Mouse (Mus musculus) c-Kit-positive CD71-positive TER-119-negative erythroid progenitor cells, embryonic 14.5 days (primary cell): ENCODE measurements at regions not wholly inside any gene's neighbourhood (a gene's known extent, or its start where the extent isn't known, plus 50 kb on each side); places are given as distances from the start of the nearest gene placed in this dataset.
A peak's percentile ranks its signal among the peaks of the same experiment; 100 is the strongest.

Source experiments
- DNase-seq: peaks from one replicate; pipeline ENCODE4 v3.0.0-alpha.2; 2013; ENCODE audit warnings: low read depth

DNA sequence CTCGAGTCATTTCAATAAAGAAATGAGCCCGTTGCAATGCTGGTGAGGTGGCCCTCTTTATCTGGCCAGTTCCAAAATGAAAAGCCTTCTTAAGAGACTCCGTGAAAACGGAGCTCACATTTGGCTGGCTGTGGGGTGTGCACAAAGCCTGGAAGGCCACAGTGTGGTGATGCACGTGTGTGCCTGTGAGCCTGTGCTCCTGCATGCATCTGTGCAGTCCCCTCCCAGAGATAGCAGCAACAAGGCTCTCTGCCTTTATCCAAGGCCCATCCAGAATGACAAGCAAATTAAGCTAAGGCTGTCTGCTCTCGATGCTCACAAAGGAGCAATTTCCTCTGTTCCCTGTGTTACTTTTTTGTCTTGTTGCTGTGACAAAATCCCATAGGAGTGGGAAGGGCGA lies 469.5 kb upstream of the Kif2a start:
- no peak for DNase-seq

DNA sequence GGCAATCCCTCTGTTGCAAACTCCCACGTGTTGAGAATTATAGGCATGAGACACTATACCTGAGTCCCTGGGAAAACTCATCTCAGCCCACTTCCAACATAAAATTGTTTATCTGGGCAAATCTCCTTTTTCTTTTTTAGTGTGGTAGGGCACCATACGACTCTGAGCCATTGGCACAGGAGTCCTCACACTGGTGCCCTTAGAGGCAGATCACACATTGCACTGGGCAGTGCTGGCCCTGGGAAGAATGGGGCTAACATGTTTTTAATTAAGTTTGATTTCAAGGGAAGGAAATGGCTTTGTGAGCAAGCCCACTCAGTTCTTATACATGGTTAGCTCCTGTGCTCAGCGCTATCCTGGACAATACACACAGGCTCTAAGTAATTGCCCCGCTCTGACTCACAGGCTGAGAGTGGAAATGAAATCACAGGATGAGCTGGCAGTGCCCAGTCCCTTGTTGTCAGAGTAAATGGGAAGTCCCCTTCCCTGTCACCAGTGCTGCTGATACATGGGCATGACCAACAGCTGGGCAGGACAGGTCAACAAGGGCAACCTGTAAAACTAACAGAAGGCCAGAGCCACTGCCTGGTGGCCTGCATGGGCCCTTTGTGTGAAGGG lies 463.6 kb upstream of the Kif2a start:
- DNase-seq = no peak

DNA sequence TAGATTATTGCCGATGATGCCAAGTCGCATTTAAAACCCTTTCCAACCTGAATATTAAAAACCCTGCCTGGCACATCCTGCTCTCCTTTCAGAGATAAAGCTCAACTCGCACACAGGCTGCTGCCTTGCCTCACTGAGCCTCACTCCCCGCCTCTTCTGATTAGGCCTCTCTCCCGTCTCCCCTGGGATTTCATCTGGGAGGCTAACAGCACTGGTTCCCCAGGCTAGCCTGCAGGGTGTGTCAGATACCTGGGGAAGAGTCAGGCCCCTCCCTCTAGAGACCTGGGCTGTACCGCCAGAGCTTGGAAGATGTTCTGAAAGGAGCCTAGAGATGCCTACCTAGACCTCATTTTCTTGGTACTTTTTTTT lies 462.7 kb upstream of the Kif2a start:
- no peak for DNase-seq

DNA sequence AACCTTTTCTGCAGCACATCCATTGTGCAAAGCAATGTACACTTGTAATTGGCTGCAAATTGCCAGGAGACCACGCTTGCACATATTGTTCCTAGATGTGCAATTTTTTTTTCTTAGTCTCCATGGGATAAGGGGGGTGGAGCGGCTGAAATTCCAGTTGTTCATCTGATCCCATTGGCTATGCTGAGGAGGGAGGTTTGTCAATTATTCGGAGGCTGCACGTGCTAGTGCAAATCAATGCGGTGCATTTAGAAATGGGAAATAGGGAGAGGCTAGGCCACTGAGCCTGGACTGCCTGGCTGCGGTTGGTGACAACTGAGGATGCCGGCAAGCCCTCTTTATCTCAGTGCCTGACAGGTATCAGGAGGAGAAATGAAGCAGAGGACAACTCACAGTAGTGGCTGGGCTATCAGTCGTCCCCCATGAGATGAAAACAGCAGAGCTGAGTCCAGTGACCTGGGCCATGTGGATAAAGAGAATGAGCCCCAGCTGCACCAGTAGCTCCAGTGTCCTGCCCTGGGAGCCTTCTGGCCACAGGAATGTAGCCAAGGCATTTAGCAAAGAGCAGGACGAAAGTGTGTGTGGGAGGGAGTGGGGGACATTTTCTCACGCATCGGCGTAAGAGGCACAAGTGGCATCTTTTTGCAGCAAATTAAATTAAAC lies 462.2 kb upstream of the Kif2a start:
- DNase-seq = no peak

DNA sequence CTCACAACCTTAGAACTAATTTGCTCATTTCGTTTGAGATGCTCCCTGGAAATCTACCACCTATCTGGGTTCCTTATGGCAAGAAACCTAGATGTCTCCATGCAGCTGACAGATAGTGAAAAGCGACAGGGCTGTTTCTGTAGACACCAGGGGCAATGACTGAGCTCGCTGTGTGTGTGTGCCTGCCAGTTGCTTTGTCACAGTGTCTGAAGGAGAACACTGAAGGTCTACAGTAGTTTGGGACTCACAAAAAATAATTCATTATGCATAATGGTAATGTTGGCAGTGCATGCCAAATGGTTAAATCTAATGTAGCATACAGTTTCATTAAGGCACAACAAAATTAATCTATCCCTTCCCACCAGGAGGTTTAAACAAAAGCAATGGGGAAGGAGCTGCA lies 453.2 kb upstream of the Kif2a start:
- no peak for DNase-seq

DNA sequence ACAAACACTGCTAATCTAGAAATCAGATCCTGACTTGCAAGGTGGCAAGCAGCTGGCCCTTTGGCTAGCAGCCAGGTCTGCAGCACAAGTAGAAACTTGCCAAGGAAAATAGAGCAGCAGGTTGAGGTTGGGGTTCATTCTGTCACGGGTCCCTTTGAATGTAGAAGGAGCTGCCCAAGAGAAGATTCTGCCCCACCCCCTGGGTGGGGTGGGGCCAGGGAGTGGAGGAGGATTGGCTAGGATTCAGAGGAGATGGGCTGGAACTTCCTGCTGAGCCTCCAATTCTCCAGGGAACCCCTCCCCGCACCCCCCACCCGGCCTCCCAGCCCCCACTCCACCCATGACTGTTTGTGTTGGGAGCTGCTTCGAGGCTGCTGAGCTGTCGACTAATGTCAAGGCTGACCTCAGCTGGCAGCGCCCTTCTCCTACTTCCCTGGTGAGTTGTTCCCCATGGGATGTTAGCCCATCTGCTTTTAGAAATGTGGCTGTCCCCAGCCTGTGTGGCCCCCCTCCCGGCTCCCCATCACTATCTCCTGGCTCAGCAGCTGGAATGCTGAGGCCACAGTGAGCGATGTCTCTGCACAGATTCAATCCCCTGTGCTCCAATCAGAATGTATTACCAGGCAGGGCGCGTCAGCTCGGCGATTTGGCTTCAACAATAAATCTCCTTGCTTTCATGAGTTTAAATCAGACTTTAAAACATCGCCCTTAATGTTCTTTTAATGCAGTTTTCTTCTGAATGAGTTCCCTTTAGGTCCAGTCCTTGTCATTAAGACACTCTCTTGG lies 447.8 kb upstream of the Kif2a start:
- DNase-seq = no peak

DNA sequence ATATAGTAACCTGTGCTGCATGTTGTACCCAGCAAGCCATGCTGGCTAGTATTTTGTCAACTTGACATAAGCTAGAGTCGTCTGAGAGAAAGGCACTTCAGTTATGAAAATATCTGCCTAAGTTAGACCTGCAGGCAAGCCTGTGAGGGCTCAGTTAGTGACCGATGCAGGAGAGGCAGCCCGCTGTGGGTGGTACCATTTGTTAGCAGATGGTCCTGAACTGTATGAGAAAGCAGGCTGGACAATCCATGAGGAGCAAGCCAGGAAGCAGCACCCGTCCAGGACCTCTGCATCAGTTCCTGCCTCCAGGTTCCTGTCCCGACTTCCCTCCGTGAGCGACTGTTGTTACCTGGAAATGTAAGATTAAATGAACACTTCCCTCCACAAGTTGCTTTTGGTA lies 440.9 kb upstream of the Kif2a start:
- DNase-seq = no peak

DNA sequence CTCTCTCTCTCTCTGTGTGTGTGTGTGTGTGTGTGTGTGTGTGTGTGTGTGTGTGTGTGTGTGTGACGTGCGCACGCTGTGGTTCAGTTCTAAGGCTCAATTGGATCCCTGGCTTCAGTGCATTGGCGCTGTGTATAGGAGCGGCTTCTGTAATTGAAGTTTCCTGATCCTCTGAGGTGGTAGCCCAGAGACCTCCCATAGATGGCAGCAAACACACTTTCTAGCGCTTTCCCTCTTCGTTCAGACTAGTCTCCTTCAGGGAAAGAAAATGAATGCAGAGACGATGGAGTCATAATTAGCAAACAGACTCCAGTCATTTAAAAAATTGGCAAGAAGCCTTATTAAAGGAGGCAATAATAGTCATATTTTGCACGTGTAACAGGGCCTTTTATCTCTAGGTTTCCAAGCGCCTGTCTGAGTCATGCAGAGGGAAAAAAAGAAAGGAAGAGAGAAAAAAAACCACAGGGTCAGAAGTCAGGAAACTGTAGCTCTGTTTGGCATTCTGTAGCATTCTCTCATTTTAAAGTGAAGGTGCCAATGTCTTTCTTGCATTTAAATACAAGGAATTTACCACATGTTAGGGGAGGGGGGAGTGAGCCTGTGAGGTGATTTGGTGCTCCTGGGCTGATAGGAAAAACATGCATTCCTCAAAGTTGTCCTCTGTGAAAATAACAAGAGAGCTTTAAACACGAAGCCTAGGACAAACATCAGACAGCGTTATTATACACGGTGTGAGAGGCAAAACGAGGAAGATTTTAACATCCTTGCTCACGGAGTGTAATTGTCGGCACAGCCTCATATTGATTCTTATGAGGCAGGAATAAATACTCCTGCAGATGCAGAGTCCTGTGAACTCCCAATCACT lies 439.4 kb upstream of the Kif2a start:
- peak; percentile 8 for DNase-seq

DNA sequence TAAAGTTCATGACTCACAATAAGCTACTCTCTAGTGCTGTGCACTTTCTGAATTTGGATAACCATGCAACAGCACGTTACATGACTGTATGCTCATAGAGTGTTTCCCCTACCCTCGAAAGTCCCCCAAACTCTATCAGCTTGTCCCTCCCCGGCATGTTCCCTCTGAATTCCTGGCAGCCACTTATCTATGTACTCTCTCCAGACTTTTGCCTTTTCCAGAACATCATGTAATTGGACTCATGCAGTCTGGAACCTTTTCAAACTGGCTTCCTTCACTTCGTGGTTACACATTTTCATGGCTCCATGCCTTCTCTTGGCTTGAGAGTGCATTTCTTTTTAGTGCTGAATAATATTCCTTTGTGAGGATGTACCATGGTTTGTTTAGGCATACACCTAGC lies 436.8 kb upstream of the Kif2a start:
- no peak for DNase-seq

DNA sequence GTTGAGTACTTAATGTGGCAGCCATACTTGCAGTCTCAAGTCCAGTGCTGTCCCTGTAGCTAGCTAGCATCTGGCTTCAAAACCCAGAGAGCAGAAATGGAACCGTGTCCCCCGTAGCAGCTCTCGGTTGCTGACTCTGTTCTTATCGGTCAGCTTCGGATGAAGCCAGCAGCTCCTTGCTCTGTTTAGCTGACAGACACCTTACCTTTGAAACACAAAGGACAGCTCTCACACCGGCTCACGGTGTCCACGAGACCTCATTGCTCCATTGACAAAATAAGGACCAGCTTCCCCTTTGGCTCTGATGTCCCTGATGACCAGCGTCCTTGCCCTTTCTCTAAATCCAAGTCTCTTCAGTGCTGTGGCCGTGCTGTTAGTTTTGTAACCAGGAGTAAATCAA lies 435.3 kb upstream of the Kif2a start:
- no peak for DNase-seq

DNA sequence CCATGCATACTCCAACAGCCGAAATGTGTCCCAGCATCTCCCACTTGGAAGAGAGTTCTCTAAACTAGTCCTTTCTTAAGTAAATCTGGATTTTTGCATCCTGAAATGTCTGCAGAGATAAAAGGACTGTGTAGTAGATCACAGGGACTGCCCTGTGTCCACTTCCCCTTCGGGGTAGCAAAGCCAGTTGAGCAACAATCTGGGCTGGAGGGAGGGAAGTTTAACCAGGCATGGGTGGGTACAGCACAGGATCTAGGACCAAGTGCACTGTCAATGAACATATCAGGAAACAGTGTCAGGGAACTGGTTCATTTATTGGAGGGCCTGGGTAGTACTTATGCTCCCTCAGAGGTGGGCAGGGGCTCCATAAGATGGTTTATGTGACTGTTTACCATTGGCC lies 434.5 kb upstream of the Kif2a start:
- no peak for DNase-seq

DNA sequence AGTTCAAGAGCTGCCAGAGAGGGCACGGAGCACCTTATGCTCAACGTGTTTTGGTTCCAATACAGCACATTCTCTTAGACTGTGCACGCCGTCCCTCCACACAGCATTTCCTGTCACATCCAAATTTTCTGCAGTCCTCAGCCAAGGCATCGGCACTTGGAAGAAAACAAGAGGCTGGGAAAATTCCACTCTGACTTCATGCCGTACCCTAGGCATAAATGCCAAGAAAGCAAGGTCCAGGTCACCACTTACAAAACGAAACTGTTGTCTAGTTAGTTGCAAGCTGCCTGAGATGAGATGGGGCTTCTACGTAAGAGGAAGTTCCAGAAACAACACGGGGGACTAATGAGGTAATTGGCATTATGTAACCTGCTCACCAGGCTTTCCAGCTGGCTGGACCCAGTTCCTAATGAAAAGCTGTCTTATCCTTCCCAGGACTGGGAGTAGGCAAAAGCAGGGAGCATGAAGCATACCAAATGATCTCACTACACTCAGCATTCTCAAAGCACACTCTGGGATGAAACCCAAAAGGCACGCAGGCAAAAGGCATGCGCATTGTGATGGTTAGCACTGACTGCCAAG lies 427.8 kb upstream of the Kif2a start:
- no peak for DNase-seq

DNA sequence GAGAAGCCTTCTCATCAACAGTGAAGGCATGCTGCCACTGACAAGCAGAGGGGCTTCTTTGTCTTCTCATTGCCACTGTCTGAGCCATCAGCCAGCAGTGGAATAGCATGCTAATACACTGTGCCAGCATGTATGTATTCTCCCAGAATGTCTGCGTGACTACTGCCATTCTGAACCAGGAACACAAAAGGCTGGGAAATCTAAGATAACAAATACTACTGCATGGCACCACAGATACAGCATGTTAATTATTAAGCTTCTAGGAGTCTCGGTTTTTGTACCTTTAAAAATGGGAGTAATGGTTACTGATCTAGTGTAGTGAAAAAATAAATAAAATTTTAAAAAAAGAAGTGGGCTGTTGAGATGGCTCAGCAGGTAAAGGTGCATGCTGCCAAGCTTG lies 425.9 kb upstream of the Kif2a start:
- DNase-seq = no peak

DNA sequence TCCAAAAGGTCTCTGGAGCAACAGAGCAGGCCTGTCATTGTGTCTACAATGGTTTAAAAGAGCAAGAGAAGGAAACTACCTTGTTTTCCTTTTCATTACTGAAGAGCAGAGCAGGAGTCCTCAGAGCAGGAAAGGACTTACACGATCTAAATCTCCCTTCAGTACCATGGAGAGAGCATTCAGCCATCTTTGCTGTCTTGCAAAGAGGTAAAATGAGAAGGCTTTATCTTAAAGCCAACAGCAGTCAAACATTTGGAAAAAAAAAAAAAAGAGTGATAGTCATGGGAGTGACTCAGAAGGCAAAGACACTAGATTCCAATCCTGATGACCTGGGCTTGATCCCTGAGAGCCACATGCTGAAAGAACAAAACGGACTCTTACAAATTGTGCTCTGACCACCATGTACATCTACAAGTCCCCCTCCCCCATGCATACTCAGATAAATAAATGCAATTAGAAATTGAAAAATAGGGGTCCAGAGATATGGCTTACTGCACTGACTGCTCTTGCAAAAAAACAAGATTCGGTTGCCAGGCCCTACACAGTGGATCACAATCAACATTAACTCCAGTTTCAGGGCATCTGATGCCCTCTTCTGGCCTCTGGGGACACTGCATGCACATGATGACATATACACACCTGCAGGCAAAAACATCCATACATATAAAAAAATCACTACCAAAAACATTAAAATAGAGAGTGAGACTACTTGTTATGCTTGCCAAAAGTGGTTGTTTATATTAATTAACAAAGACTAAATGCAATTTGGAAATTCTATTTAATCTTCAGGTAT lies 397.6 kb upstream of the Kif2a start:
- peak; percentile 4 for DNase-seq

DNA sequence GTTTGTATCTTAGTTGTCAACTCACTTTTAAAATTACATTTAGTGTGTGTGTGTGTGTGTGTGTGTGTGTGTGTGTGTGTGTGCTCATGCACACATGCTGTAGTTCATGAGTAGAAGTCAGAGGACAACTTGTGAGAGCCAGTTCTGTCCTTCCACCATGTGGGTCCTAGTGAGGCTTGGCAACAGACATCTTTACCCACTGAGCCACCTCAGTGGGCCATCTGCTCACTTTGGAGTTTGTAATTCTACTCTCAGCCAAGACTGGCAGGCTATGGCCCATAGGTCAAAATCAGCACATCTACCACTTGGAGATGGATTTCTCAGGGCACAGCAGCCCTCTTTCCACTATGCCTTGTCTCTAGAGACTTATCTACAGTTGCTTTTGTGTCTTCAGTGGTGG lies 388.3 kb upstream of the Kif2a start:
- no peak for DNase-seq

DNA sequence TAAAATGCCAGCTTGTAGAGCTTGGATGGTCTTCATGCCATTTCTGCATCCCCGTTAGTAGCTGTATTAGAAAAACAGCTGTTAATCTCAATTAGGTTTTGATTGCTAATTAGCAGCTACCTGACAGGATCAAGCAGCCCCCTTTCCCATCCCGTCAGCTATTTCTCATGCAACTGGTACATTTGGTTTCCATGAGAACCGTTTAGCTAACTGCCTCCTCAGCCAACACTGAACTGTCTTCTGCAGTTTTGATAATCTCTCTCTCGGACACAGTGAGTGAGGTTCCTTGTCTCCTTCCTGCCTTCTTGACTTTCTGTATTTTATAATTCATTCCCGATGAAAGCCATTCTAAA lies 385.7 kb upstream of the Kif2a start:
- DNase-seq = no peak

DNA sequence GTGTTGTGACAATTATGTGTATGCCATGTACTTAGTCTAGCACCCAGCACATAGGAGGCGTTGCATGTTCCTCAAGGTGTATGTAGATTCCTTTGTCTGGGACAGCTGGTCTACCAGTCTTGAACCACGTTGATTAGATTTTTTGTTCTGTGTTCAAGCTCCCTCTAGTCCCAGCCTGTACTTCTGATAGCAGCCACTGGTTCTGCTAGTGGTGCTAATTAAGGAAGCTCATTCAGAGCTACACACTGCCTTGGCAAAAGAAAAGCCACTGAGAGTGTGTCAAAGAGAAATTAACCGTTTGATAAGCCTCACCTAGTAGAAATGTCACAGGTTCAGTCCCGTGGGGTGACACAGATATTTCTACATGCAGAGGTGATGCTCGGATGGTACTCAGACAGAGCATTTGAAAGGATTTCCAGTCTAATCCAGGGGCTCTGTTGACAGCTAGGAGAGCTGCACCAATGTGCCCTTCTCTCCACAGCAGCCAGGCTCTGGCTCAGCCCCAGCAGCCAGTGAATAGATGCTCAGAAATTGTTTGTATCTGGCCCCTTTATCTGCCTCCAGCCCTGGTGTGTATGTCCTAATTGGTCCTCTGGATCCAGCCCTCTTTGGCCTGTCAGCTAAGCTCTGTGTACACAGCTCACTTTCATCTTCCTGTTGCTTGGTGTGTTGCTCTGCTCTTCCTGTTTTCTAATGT lies 385.2 kb upstream of the Kif2a start:
- DNase-seq = no peak

DNA sequence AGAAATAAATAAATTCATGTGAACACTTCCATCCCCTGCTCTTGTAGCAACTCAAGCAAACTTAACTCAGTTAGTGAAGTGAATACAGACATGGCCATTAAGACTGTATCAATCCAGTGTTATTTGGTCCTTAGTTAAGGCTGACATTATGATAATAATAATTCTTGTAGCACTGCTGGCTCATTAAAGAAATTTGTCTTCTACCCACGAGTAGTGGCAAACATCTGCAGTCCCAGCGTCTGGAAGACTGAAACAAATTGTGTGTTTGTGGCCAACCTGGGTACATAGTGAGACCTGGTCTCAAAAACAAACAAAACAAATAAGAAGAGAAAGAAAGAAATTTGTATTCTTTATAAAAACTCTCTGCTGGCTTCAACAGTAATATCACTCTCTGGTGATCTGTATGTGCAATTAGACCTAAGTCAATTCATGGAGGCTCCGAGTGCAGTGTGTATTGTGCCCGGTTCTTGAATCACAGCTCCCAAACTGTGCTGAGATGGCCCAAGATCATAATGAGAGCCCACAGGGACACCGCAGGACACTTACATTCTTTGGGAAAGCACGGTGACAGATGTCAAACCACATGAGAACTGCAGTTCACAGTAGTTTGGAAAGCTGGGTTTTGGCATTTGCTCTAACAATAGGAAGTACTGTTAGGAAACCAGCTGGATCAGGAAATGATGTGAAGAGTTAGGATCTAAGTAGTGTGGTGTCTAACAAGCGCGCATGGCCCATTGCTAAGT lies 376.9 kb upstream of the Kif2a start:
- DNase-seq = no peak

DNA sequence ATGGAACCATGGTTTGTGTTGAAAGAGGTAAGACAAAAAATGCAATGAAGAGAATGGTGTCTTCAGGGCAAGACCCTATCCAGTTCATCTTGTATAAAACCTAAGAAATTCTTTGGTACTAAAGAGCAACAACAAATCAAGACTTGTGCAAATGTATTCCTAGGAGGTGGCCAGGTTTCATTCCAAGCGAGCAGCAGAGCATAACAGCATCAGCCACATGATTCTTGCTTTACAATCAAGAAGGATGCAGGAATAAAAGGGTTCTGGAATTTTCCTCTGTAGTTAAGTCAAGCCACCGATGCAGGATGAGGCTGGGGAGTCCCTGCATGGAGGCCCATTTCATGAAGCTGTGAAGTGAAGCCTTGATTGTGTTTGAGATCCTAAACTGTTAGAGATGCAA lies 374.1 kb upstream of the Kif2a start:
- no peak for DNase-seq

DNA sequence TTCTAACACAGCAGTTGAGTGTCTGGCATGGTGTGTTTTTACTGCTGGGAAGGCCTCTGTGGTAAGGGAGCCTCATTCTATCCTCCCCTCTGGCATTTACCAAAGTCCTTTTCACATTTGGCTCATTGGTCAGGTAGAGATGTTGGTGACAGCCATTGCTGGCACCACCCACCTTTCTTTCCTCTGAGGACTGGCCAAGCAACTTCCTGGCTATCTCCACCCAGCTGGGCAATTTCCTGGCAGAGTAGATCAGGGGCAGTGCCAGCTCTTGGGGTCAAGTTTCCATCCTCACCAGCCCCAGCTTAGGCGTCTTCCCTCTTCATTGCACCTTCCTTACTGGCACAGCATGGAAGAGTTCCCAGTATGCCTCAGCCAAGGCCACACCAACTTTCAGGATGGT lies 372.5 kb upstream of the Kif2a start:
- no peak for DNase-seq
